Mouse (Mus musculus): ENCODE measurements around the gene Cacna1e.

DNA sequence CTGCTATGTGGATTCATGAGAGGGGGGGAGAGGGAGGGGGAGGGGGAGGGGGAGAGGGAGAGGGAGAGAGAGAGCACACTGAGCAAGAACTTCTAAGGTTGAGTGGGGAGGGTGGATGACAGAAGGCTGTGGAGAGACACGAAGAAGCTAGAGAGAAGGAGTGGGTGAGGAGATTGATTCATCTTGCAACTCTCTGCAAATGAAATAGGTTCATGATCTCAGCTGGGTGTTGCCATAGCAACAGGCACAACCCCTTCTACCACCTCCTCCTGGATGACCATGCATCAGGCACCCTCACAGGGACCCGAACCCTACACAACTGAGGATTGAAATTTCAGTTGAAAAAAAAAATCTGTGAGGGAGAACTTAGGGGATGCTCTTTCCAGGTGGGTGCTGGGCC is 307.9 kb downstream of the Cacna1e start:
- no peak for TF ChIP-seq EP300 (IDR thresholded peaks at IDR 0.05)
- no peak for TF ChIP-seq CTCF (IDR thresholded peaks at IDR 0.05)

All from lung, postnatal 0 days (tissue).